Mouse (Mus musculus) heart, embryonic 14.5 days (tissue): ENCODE data around the gene Acap2. TPM values are rescaled to one million over a fixed set of nuclear protein-coding genes. Genes with fewer than 3 reads are reported as not detected.

Experiments
- ATAC-seq: fragments of 200-750 bp; cut with Nextera tagmentation; 2 replicates; pipeline ENCODE4 v1.8.0; 2017; ENCODE audit warnings: low read depth, moderate TSS enrichment; ENCODE audit not compliant: insufficient number of reproducible peaks, insufficient read depth, low FRiP score
- H3K27ac ChIP-seq, 2 experiments: fragments of 200-500 bp in 1 of 2; fragments of 300-500 bp in 1 of 2; sonication (generic) in 1 of 2; replicated peaks in 1 of 2; 2 replicates each; pipeline ENCODE4 v1.5.1; 2012 to 2014; ENCODE audit warnings: low read depth in 2 of 2, low read length in 2 of 2, control low read depth in 1 of 2, mild to moderate bottlenecking in 1 of 2, mixed read lengths in 1 of 2; ENCODE audit not compliant: control insufficient read depth in 1 of 2, insufficient read depth in 1 of 2
- H3K27me3 ChIP-seq: fragments of 300-500 bp; sonication (generic); 2 replicates; pipeline ENCODE4 v1.6.1; 2014; ENCODE audit warnings: mild to moderate bottlenecking, low read length, control low read depth; ENCODE audit not compliant: control insufficient read depth, insufficient read depth
- H3K36me3 ChIP-seq: fragments of 300-500 bp; sonication (generic); 2 replicates; pipeline ENCODE4 v1.6.1; 2014; ENCODE audit warnings: mild to moderate bottlenecking, control low read depth, low read length, mixed read lengths; ENCODE audit not compliant: control insufficient read depth, insufficient read depth
- H3K4me1 ChIP-seq, 2 experiments: fragments of 200-500 bp in 1 of 2; fragments of 300-500 bp in 1 of 2; sonication (generic) in 1 of 2; 2 replicates each; pipeline ENCODE4 v1.6.1; 2012 to 2014; ENCODE audit warnings: low read length in 2 of 2, control low read depth in 1 of 2, mixed read lengths in 1 of 2; ENCODE audit not compliant: control insufficient read depth in 2 of 2, insufficient read depth in 2 of 2
- H3K4me2 ChIP-seq: fragments of 300-500 bp; sonication (generic); 2 replicates; pipeline ENCODE4 v1.6.1; 2014; ENCODE audit warnings: mild to moderate bottlenecking, low read length
- H3K4me3 ChIP-seq, 2 experiments: fragments of 200-500 bp in 1 of 2; fragments of 300-500 bp in 1 of 2; sonication (generic) in 1 of 2; 2 replicates each; pipeline ENCODE4 v1.5.1; 2012 to 2014; ENCODE audit warnings: low read length in 2 of 2, mild to moderate bottlenecking in 2 of 2, control low read depth in 1 of 2, low read depth in 1 of 2, moderate library complexity in 1 of 2; ENCODE audit not compliant: control insufficient read depth in 1 of 2, insufficient read depth in 1 of 2
- H3K9ac ChIP-seq: fragments of 300-500 bp; sonication (generic); 2 replicates; pipeline ENCODE4 v1.6.1; 2014; ENCODE audit warnings: mild to moderate bottlenecking, low read length
- H3K9me3 ChIP-seq: fragments of 300-500 bp; sonication (generic); 2 replicates; pipeline ENCODE4 v1.6.1; 2016; ENCODE audit warnings: low read length, control low read depth; ENCODE audit not compliant: control insufficient read depth
- WGBS: fragments of 180-500 bp; shearing (Covaris S2); extraction: QIAGEN DNeasy Blood & Tissue Kit; methylation state at CpG from one replicate; pipeline ENCODE4 v1.1.7; 2014; 5-methylcytosine and 5-hydroxymethylcytosine counted together
- polyA plus RNA-seq: library from polyadenylated mRNA; unstranded; fragments of >200 nt; fragmentation: Nextera tagmentation; extraction: Ambion mirVana; gene quantifications from 2 replicates; pipeline ENCODE4 v1.2.1, GENCODE M21; 2014

Acap2 gene
- polyA plus RNA-seq, 1 experiment from 2014 or later: 14.9 TPM

DNA sequence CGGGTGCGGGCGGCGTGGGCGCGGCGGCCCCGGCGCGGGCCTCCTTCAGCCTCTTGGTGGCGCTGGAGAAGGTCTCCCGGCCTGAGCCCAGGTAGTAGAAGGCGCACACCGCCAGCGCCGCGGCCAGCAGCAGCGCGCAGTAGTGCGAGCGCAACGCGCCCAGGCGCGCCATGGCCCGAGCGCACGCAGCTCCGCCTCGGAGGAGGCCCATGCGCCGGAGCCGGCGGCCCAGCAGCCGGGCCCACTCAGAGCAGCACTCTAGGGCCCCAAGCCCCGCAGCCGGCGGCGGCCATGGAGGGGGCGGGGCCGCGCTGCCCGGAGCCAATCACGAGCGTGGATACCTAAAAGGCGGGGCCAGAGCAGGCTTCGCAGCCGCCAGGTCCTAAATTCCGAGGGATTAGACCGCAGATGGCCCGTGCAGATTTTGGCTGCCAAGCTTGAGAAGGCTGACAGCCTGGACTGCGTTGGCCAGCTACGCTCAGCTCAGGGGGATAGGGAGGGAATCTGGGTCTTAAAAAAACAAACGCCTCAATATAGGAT is 119.8 kb downstream of the Acap2 start, which contains the start of gene Xxylt1:
TSS of gene Xxylt1 (minus strand) at position 308 of the 540 bp plus-strand sequence.
- peak within 1 kb of the TSS; percentile 78 for H3K9ac ChIP-seq
- H3K27me3 ChIP-seq: no peaks in the 10 kb centered on the region
- H3K4me1 ChIP-seq: peaks cover 4 to 11% of the 10 kb centered on the region in 2 experiments
- no peaks in the 10 kb centered on the region; the same call in 1 of the 2 replicates for H3K36me3 ChIP-seq
- ATAC-seq: peak; percentile 97
- H3K4me3 ChIP-seq: peak within 1 kb of the TSS; percentile 66 to 74
- no peaks in the 10 kb centered on the region for H3K9me3 ChIP-seq
- peak within 1 kb of the TSS; percentile 73 to 77 for H3K27ac ChIP-seq
- peak within 1 kb of the TSS; percentile 96 for H3K4me2 ChIP-seq
- whole genome bisulfite sequencing: under 1% methylated on average over 54 of the region's 54 CpGs

DNA sequence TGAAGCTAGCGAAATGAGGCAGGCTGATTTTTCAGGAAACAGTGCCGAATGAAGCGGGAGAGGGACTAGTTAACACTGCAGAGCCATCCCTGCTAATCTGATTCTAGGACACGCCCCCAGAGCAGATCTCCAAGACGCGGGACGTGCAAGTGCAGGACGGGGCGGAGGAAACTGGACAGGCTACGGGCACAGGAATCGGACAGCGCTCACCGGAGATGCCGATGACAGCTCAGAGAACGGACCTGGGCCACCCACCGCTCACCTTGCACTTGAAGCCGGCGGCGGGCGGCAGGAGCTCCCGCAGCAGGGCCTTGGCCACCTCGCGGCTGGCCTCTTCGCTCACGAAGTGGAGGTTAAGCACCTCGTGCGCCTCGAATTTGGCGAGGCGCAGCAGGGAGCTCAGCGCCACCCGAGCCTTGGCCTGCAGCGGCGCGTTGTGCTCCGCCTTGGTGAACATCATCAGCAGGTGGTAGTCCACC is 120.4 kb downstream of the Acap2 start:
- Histone ChIP-seq H3K9ac (peak overlapping the region; percentile 78), H3K4me1 (peaks cover 4 to 11% of the 10 kb centered on the region in 2 experiments), H3K27ac (peak overlapping the region; percentile 73 to 77; a peak in 3 of 4 replicates), H3K27me3 (no peaks in the 10 kb centered on the region), H3K9me3 (no peaks in the 10 kb centered on the region), H3K36me3 (no peaks in the 10 kb centered on the region; the same call in 1 of the 2 replicates), H3K4me2 (peak overlapping the region; percentile 96), H3K4me3 (peak overlapping the region; percentile 66 to 74)
- ATAC-seq: peak; percentile 40
- WGBS: under 1% methylated on average over 36 of the region's 36 CpGs

DNA sequence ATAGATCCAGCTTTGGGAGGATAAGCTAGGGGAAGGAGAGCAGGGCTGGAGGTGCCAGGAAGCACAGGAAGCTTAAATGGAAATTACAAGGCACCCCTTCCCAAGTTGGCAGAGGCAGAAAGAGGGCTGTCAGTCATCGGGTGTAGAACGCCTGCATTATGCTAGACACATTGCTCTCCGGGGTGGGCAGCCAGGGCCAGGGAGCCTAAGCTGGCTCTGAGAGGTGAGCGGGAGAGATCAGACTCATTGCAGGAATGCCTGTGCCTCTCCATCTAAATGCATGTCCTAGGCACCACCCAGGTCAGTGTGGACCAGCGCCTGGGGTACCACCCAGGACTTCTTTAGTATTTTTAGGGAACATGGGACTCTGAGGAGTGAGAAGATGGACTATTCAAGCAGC is 123.6 kb downstream of the Acap2 start:
- WGBS: 92% methylated on average over 5 of the region's 5 CpGs
- Histone ChIP-seq H3K9ac (no peak overlapping the region), H3K4me3 (no peak overlapping the region), H3K27me3 (no peaks in the 10 kb centered on the region), H3K4me2 (no peak overlapping the region), H3K36me3 (no peaks in the 10 kb centered on the region; the same call in 1 of the 2 replicates), H3K9me3 (no peaks in the 10 kb centered on the region), H3K4me1 (peaks cover 4 to 11% of the 10 kb centered on the region in 2 experiments), H3K27ac (no peak overlapping the region)
- no peak for ATAC-seq

- Histone ChIP-seq H3K27ac (no peak overlapping the region), H3K4me1 (peaks cover 4 to 7% of the 10 kb centered on the region in 2 experiments), H3K9ac (no peak overlapping the region), H3K4me3 (no peak overlapping the region), H3K9me3 (no peaks in the 10 kb centered on the region), H3K27me3 (no peaks in the 10 kb centered on the region), H3K36me3 (no peaks in the 10 kb centered on the region; the same call in 1 of the 2 replicates), H3K4me2 (no peak overlapping the region)
- 81% methylated on average over 8 of the region's 8 CpGs for WGBS
- ATAC-seq: no peak
Observed at GRCm38 (mm10) chr16:31076436-31076835, 124.6 kb downstream of the Acap2 start.

DNA sequence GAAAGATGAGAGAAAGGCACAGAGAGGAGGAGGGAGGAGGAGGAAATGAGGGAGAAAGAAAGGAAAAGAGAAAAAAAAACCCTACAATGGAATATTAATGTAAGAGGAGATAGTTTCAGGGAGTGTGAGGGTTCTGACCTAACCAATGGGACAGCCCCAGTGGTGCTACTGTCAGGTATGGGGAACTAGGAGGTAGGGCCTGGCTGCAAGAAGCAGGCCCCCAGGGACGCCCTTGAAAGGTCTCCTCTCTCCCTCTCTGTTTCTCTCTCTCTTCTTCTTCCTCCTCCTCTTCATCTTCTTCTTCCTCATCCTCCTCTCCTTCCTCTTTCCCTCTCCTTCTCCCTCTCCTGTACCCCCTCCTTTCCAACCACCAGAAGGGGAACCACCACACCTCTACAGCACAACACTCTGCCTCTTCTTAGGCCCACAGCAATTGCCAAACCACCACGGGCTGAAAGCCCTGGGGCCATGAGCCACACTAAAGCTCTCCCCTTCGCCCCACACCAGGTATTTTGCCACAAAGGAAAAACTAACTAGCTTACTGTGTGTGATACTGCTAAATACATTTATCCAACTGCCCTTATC is 126.6 kb downstream of the Acap2 start:
- no peaks in the 10 kb centered on the region for H3K9me3 ChIP-seq
- no peak overlapping the region for H3K4me3 ChIP-seq

DNA sequence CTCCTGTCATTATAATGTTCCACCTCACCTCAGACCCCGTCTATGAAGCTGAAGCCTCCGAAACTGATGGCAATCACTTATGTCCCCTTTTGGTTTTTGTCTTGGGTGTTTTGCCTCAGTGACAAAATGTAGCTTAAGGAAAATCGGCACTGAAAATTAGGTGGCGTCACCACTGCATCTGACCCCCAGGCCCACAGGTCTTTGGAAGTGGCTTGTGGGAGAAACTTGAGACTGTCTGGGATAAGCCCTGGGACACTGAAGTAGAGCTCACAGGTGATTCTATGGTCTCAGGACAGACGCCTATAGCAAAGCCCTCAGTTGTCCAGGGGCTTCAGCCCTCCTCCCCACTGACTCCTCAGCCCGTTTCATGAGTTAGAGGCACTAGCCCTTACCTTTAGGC is 129.3 kb downstream of the Acap2 start:
- no peaks in the 10 kb centered on the region for H3K36me3 ChIP-seq
- WGBS: 89% methylated on average over 6 of the region's 6 CpGs
- no peak overlapping the region for H3K9ac ChIP-seq
- no peaks in the 10 kb centered on the region for H3K27me3 ChIP-seq
- H3K4me2 ChIP-seq: no peak overlapping the region
- no peak overlapping the region for H3K4me3 ChIP-seq
- no peak for ATAC-seq
- H3K9me3 ChIP-seq: no peaks in the 10 kb centered on the region
- H3K4me1 ChIP-seq: peaks cover 7 to 14% of the 10 kb centered on the region in 2 experiments
- H3K27ac ChIP-seq: no peak overlapping the region

More for the DNA sequence above, 126.6 kb downstream of the Acap2 start:
- H3K27ac ChIP-seq: no peak overlapping the region
- 83% methylated on average over 3 of the region's 3 CpGs for WGBS
- H3K27me3 ChIP-seq: no peaks in the 10 kb centered on the region
- H3K36me3 ChIP-seq: no peaks in the 10 kb centered on the region; the same call in 1 of the 2 replicates
- H3K4me1 ChIP-seq: peaks cover 4 to 10% of the 10 kb centered on the region in 2 experiments
- no peak for ATAC-seq
- no peak overlapping the region for H3K9ac ChIP-seq
- H3K4me2 ChIP-seq: no peak overlapping the region

DNA sequence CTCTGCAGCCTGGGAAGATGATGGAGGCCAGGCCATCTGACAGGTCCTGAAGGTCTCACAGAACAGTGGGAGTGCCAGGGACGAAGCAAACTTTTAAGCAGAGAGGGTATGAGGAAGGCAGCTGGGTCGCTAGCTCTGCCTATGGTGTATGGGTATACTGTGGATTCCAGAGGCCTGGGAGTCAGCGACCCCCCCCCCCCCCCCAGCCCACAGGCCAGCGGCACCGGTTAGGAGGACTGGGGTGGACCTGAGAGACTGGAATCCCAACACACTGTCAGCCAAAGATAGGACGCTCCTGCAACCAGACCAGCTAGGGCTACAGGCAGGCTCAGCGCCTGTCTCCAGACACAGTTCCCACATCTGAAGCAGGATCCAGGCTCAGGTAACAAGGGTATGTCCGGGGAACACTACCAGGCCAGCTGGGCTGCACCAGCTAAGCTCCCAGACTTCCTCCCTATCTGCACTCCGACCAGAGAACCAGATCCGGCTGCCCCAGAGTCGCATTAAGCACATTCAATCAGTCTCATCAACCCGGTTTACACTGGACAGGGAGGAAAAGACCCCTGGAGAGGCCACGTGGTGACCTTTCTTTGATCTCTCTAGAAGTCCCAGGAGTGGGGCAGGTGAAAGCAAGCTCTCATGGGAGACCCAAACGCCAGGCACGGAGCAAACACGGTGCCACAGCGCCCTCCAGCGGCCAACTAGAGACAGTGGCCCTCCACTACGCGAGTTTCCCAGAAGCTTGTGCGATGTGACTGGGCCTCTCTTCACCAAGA is 130.5 kb downstream of the Acap2 start:
- Histone ChIP-seq H3K9me3 (no peaks in the 10 kb centered on the region), H3K4me1 (peaks cover 14 to 19% of the 10 kb centered on the region in 2 experiments), H3K27me3 (no peaks in the 10 kb centered on the region), H3K36me3 (no peaks in the 10 kb centered on the region), H3K4me2 (peak overlapping the region; percentile 53), H3K4me3 (peak overlapping the region; percentile 3 to 25; a peak in 2 of 4 replicates), H3K9ac (peak overlapping the region; percentile 54; the same call in 1 of the 2 replicates), H3K27ac (no peak overlapping the region)
- WGBS: 15% methylated on average over 21 of the region's 21 CpGs
- ATAC-seq: peak; percentile 24; the same call in 1 of the 2 replicates
